Mouse (Mus musculus): ENCODE measurements at regions not wholly inside any gene's neighbourhood (a gene's known extent, or its start where the extent isn't known, plus 50 kb on each side); places are given as distances from the start of the nearest gene placed in this dataset.

DNA sequence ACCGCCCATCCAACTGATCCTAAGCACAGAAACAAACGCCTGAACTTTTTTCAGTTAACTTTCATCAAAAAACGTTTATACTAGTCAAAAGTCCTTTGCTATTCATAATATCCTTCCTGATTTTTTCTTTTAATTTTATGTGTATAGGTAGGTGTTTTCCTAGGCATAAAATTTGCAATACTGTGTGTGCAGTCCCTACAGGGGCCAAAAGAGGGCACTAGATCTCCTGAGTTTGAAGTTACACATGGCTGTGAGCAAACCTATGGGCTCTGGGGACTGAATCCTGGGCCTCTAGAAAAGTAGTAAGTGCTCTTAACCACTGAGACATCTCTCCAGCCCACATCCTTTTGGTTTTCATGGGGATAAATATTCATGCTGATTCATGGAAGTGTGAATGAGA, 535.8 kb downstream of the Defb40 start:
- TF ChIP-seq CTCF (IDR thresholded peaks at IDR 0.05; ENCODE audit: low read depth) (no peak), EP300 (IDR thresholded peaks at IDR 0.05; ENCODE audit: low read depth) (no peak)

All from liver, embryonic 14.5 days (tissue).